Mouse (Mus musculus) E14TG2a.4 (cell line): Measurements from ENCODE around the gene Slc36a2.

Experiments
- CTCF ChIP-seq: conservative IDR thresholded peaks from 2 replicates; pipeline ENCODE4 v1.5.1; 2014; ENCODE audit warnings: low read length
- NANOG ChIP-seq: IDR thresholded peaks from 2 replicates; pipeline ENCODE4 v1.6.1; 2014; ENCODE audit warnings: borderline replicate concordance, low read length, mixed read lengths
- POU5F1 ChIP-seq: IDR thresholded peaks from 2 replicates; pipeline ENCODE4 v1.6.1; 2014; ENCODE audit warnings: low read length, borderline replicate concordance

GRCm38 (mm10) chr11:55131946-55132345 lies 52.9 kb downstream of the Slc36a2 start:
- TF ChIP-seq CTCF (no peak), POU5F1 (no peak), NANOG (no peak)
